9 mouse cellular contexts compared by ENCODE assay signal in the genomic region with DNA sequence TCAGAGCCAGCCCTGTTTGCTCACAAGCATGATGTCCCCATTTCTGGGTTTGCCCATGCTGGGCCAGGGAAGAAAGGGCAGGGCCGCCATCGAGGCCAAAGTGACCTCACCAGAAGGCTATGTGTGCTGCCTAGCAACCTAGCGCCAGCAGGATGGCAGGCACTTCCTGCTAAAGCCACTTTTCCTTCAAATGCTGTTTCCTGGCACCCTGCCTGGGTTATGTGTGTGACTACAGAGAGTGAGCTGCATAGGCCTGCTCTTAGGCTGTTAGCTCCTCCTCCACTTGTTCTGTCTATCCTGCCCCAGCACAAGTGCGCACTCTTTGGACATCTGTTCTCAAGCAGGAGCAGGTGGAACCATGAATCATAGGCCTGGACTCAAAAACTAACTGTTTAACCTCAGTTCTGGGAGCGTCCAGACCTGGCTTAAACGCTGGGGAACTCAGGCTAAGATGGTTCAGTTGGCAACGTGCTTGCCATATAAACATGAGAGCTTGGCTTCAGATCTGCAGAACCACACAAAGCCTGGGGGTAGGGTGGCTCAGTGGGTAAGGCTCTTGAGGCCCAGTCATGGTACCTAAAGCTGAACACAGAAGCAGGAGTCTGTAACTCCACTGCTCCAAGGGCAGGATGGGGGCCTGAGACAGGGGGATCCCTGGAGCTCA. TPM values are rescaled to one million over a fixed set of nuclear protein-coding genes. Genes with fewer than 3 reads are reported as not detected.
DNase-seq lines count a peak whose midpoint lies in the region; ATAC-seq lines count a peak whose summit lies in the region.
"Had no signal": no experiment of that assay in that cellular context is flagged by ENCODE, and none has a peak within 500 bp of the region (broad histone marks: within the 10 kb centered on the region; RNA-seq: fewer than 3 reads in every experiment).

No protein-coding gene starts in this region.

- peak; percentile 46 for DNase-seq in midbrain, embryonic 10.5 days (ENCODE audit: low spot score)
- DNase-seq in midbrain, embryonic 11.5 days (ENCODE audit: low spot score, missing footprints) = no peak
- DNase-seq in heart, adult 18-20 months = peak; percentile 91 to 94
- peak; percentile 94 for DNase-seq in kidney, adult 11 months
- peak; percentile 74 to 92 for DNase-seq in left cerebral cortex, postnatal 25 days (ENCODE audit: low spot score in 2 of 2)

- WGBS in midbrain, embryonic 10.5 days = 79% methylated on average over 7 of the region's 7 CpGs
- 76% methylated on average over 7 of the region's 7 CpGs for WGBS in midbrain, embryonic 11.5 days
- 62% methylated on average over 7 of the region's 7 CpGs for WGBS in embryonic facial prominence, embryonic 12.5 days
- WGBS in midbrain, embryonic 12.5 days = 64% methylated on average over 7 of the region's 7 CpGs
- WGBS in stomach, embryonic 16.5 days = 33% methylated on average over 7 of the region's 7 CpGs

- H3K9me3 ChIP-seq in midbrain, embryonic 10.5 days (replicated peaks) = peaks cover 11% of the 10 kb centered on the region
- H3K9me3 ChIP-seq in midbrain, embryonic 11.5 days (ENCODE audit: control insufficient read depth, low read length) = peaks cover 7% of the 10 kb centered on the region; the same call in 1 of the 2 replicates
- H3K9me3 ChIP-seq in embryonic facial prominence, embryonic 12.5 days = peaks cover 9% of the 10 kb centered on the region
- H3K9me3 ChIP-seq in midbrain, embryonic 12.5 days = peaks cover 6% of the 10 kb centered on the region; the same call in 1 of the 2 replicates
- no peaks in the 10 kb centered on the region for H3K9me3 ChIP-seq in stomach, embryonic 16.5 days (replicated peaks; ENCODE audit: control insufficient read depth, low read length)

- peaks cover 16% of the 10 kb centered on the region for H3K36me3 ChIP-seq in midbrain, embryonic 10.5 days
- H3K36me3 ChIP-seq in midbrain, embryonic 11.5 days (ENCODE audit: control insufficient read depth, insufficient read depth, low read length) = no peaks in the 10 kb centered on the region
- H3K36me3 ChIP-seq in embryonic facial prominence, embryonic 12.5 days = no peaks in the 10 kb centered on the region
- H3K36me3 ChIP-seq in midbrain, embryonic 12.5 days = no peaks in the 10 kb centered on the region
- H3K36me3 ChIP-seq in stomach, embryonic 16.5 days (ENCODE audit: control insufficient read depth, insufficient read depth, low read length) = no peaks in the 10 kb centered on the region

- H3K27ac ChIP-seq in midbrain, embryonic 10.5 days (replicated peaks) = peak overlapping the region; percentile 75
- H3K27ac ChIP-seq in midbrain, embryonic 11.5 days (ENCODE audit: low read depth, low read length) = no peak overlapping the region
- H3K27ac ChIP-seq in embryonic facial prominence, embryonic 12.5 days = peak overlapping the region; percentile 46; the same call in 1 of the 2 replicates
- H3K27ac ChIP-seq in midbrain, embryonic 12.5 days (replicated peaks) = peak overlapping the region; percentile 52; the same call in 1 of the 2 replicates
- H3K27ac ChIP-seq in stomach, embryonic 16.5 days (ENCODE audit: low read length) = peak overlapping the region; percentile 92

- H3K4me2 ChIP-seq in midbrain, embryonic 11.5 days = no peak overlapping the region
- no peak overlapping the region for H3K4me2 ChIP-seq in embryonic facial prominence, embryonic 12.5 days (replicated peaks)
- H3K4me2 ChIP-seq in midbrain, embryonic 12.5 days (replicated peaks) = no peak overlapping the region
- H3K4me2 ChIP-seq in stomach, embryonic 16.5 days (ENCODE audit: low read depth, low read length) = 0 out of 2 replicates have a peak overlapping the region, but pooled peaks have one; percentile 4

- H3K4me3 ChIP-seq in midbrain, embryonic 10.5 days = no peak overlapping the region
- no peak overlapping the region for H3K4me3 ChIP-seq in midbrain, embryonic 11.5 days (ENCODE audit: low read depth, low read length)
- H3K4me3 ChIP-seq in embryonic facial prominence, embryonic 12.5 days = no peak overlapping the region
- no peak overlapping the region for H3K4me3 ChIP-seq in midbrain, embryonic 12.5 days
- H3K4me3 ChIP-seq in stomach, embryonic 16.5 days (replicated peaks; ENCODE audit: low read length) = no peak overlapping the region

- ATAC-seq in midbrain, embryonic 11.5 days (ENCODE audit: low FRiP score) = no peak
- ATAC-seq in embryonic facial prominence, embryonic 12.5 days (ENCODE audit: insufficient number of reproducible peaks, insufficient read depth, low FRiP score, low TSS enrichment) = 0 out of 2 replicates have a peak, but pooled peaks have one; percentile 47
- peak; percentile 47; the same call in 1 of the 2 replicates for ATAC-seq in midbrain, embryonic 12.5 days (ENCODE audit: low FRiP score, low read depth)
- ATAC-seq in stomach, embryonic 16.5 days (ENCODE audit: insufficient read depth, low FRiP score) = peak; percentile 89

- peaks cover 36% of the 10 kb centered on the region for H3K4me1 ChIP-seq in midbrain, embryonic 10.5 days
- H3K4me1 ChIP-seq in midbrain, embryonic 11.5 days (ENCODE audit: control insufficient read depth, insufficient read depth, low read length) = peaks cover 8% of the 10 kb centered on the region
- H3K4me1 ChIP-seq in embryonic facial prominence, embryonic 12.5 days = peaks cover 21% of the 10 kb centered on the region
- peaks cover 27% of the 10 kb centered on the region for H3K4me1 ChIP-seq in midbrain, embryonic 12.5 days
- peaks cover 22% of the 10 kb centered on the region for H3K4me1 ChIP-seq in stomach, embryonic 16.5 days (ENCODE audit: control insufficient read depth, insufficient read depth, low read length)

- H3K9ac ChIP-seq in midbrain, embryonic 11.5 days (ENCODE audit: low read length) = no peak overlapping the region
- no peak overlapping the region for H3K9ac ChIP-seq in embryonic facial prominence, embryonic 12.5 days
- H3K9ac ChIP-seq in midbrain, embryonic 12.5 days (replicated peaks) = no peak overlapping the region
- peak overlapping the region; percentile 12; the same call in 1 of the 2 replicates for H3K9ac ChIP-seq in stomach, embryonic 16.5 days (ENCODE audit: low read length)

- intact Hi-C loops in left cerebral cortex, postnatal 25 days (cut with DNase I) = no loop called here

- peaks cover 38% of the 10 kb centered on the region for H3K27me3 ChIP-seq in midbrain, embryonic 10.5 days (ENCODE audit: low read depth, poor library complexity, severe bottlenecking)
- H3K27me3 ChIP-seq in midbrain, embryonic 11.5 days (ENCODE audit: control insufficient read depth, insufficient read depth, low read length) = peaks cover 34% of the 10 kb centered on the region
- peaks cover 30% of the 10 kb centered on the region for H3K27me3 ChIP-seq in embryonic facial prominence, embryonic 12.5 days
- H3K27me3 ChIP-seq in midbrain, embryonic 12.5 days = peaks cover 39% of the 10 kb centered on the region
- peaks cover 10% of the 10 kb centered on the region for H3K27me3 ChIP-seq in stomach, embryonic 16.5 days (ENCODE audit: control insufficient read depth, insufficient read depth, low read length)
- H3K27me3 ChIP-seq: CH12.LX had no signal

RNA-seq across cellular contexts. Expression of a gene that starts 19.0 kb away (rescaled TPM):
- polyA plus RNA-seq in midbrain, embryonic 10.5 days (2016; fragmentation: Nextera tagmentation; extraction: Ambion mirVana) = 0.32 and 0.57 TPM in 2 replicates
- polyA plus RNA-seq in midbrain, embryonic 11.5 days (2014; fragmentation: Nextera tagmentation; extraction: Ambion mirVana) = 0.26 TPM in 2 replicates
- 2.9 and 3.1 TPM in 2 replicates for polyA plus RNA-seq in embryonic facial prominence, embryonic 12.5 days (2016; fragmentation: Nextera tagmentation; extraction: Ambion mirVana)
- under 1 TPM; 0.15 to 0.46 TPM for total RNA-seq in heart, adult 18-20 months (2021)
- 1 to 10 TPM in 1 of 2 experiments, under 1 TPM in 1; 0.92 to 1.1 TPM for total RNA-seq in left cerebral cortex, postnatal 25 days (2021)
- 0.75 and 1.1 TPM in 2 replicates for polyA plus RNA-seq in midbrain, embryonic 12.5 days (2016; fragmentation: Nextera tagmentation; extraction: Ambion mirVana)
- polyA plus RNA-seq in stomach, embryonic 16.5 days (2015; fragmentation: Nextera tagmentation; extraction: Ambion mirVana) = 19.2 and 23.5 TPM in 2 replicates

RNA-seq across cellular contexts. Expression of a gene that starts 20.0 kb away (rescaled TPM):
- polyA plus RNA-seq in midbrain, embryonic 10.5 days (2016; fragmentation: Nextera tagmentation; extraction: Ambion mirVana) = 21.2 and 26.3 TPM in 2 replicates
- polyA plus RNA-seq in midbrain, embryonic 11.5 days (2014; fragmentation: Nextera tagmentation; extraction: Ambion mirVana) = 32.8 and 36.1 TPM in 2 replicates
- polyA plus RNA-seq in embryonic facial prominence, embryonic 12.5 days (2016; fragmentation: Nextera tagmentation; extraction: Ambion mirVana) = 25.8 and 26.4 TPM in 2 replicates
- 100 to 1,000 TPM; 171 to 200 TPM for total RNA-seq in heart, adult 18-20 months (2021)
- total RNA-seq in left cerebral cortex, postnatal 25 days (2021) = 100 to 1,000 TPM; 110 to 111 TPM
- 37.9 and 42.6 TPM in 2 replicates for polyA plus RNA-seq in midbrain, embryonic 12.5 days (2016; fragmentation: Nextera tagmentation; extraction: Ambion mirVana)
- 50.8 and 61.0 TPM in 2 replicates for polyA plus RNA-seq in stomach, embryonic 16.5 days (2015; fragmentation: Nextera tagmentation; extraction: Ambion mirVana)

RNA-seq across cellular contexts. Expression of a gene that starts 20.2 kb away (rescaled TPM):
- polyA plus RNA-seq in midbrain, embryonic 10.5 days (2016; fragmentation: Nextera tagmentation; extraction: Ambion mirVana) = 57.2 and 60.8 TPM in 2 replicates
- 48.6 and 55.6 TPM in 2 replicates for polyA plus RNA-seq in midbrain, embryonic 11.5 days (2014; fragmentation: Nextera tagmentation; extraction: Ambion mirVana)
- 66.5 and 71.9 TPM in 2 replicates for polyA plus RNA-seq in embryonic facial prominence, embryonic 12.5 days (2016; fragmentation: Nextera tagmentation; extraction: Ambion mirVana)
- total RNA-seq in heart, adult 18-20 months (2021) = 10 to 100 TPM; 14.1 to 17.4 TPM
- 10 to 100 TPM; 40.6 to 42.4 TPM for total RNA-seq in left cerebral cortex, postnatal 25 days (2021)
- polyA plus RNA-seq in midbrain, embryonic 12.5 days (2016; fragmentation: Nextera tagmentation; extraction: Ambion mirVana) = 50.4 and 60.0 TPM in 2 replicates
- 74.7 and 78.2 TPM in 2 replicates for polyA plus RNA-seq in stomach, embryonic 16.5 days (2015; fragmentation: Nextera tagmentation; extraction: Ambion mirVana)

RNA-seq across cellular contexts. Expression of a gene that starts 50.9 kb away (rescaled TPM):
- 58.9 and 71.0 TPM in 2 replicates for polyA plus RNA-seq in midbrain, embryonic 10.5 days (2016; fragmentation: Nextera tagmentation; extraction: Ambion mirVana)
- polyA plus RNA-seq in midbrain, embryonic 11.5 days (2014; fragmentation: Nextera tagmentation; extraction: Ambion mirVana) = 28.7 and 30.1 TPM in 2 replicates
- 61.2 and 61.3 TPM in 2 replicates for polyA plus RNA-seq in embryonic facial prominence, embryonic 12.5 days (2016; fragmentation: Nextera tagmentation; extraction: Ambion mirVana)
- 10 to 100 TPM; 13.5 to 18.1 TPM for total RNA-seq in heart, adult 18-20 months (2021)
- total RNA-seq in left cerebral cortex, postnatal 25 days (2021) = 10 to 100 TPM; 72.8 to 82.1 TPM
- polyA plus RNA-seq in midbrain, embryonic 12.5 days (2016; fragmentation: Nextera tagmentation; extraction: Ambion mirVana) = 80.2 and 85.9 TPM in 2 replicates
- 28.0 and 31.4 TPM in 2 replicates for polyA plus RNA-seq in stomach, embryonic 16.5 days (2015; fragmentation: Nextera tagmentation; extraction: Ambion mirVana)

RNA-seq across cellular contexts. Expression of a gene that starts 55.1 kb away (rescaled TPM):
- polyA plus RNA-seq in midbrain, embryonic 10.5 days (2016; fragmentation: Nextera tagmentation; extraction: Ambion mirVana) = 96.1 and 106 TPM in 2 replicates
- 72.8 and 78.6 TPM in 2 replicates for polyA plus RNA-seq in midbrain, embryonic 11.5 days (2014; fragmentation: Nextera tagmentation; extraction: Ambion mirVana)
- polyA plus RNA-seq in embryonic facial prominence, embryonic 12.5 days (2016; fragmentation: Nextera tagmentation; extraction: Ambion mirVana) = 105 and 107 TPM in 2 replicates
- 10 to 100 TPM; 59.0 to 67.2 TPM for total RNA-seq in heart, adult 18-20 months (2021)
- 10 to 100 TPM; 65.8 to 69.8 TPM for total RNA-seq in left cerebral cortex, postnatal 25 days (2021)
- polyA plus RNA-seq in midbrain, embryonic 12.5 days (2016; fragmentation: Nextera tagmentation; extraction: Ambion mirVana) = 84.2 and 85.6 TPM in 2 replicates
- polyA plus RNA-seq in stomach, embryonic 16.5 days (2015; fragmentation: Nextera tagmentation; extraction: Ambion mirVana) = 85.5 and 89.4 TPM in 2 replicates
